Mouse (Mus musculus) neural tube, embryonic 13.5 days (tissue): ENCODE results near the gene Spaar. TPM values are rescaled to one million over a fixed set of nuclear protein-coding genes. Genes with fewer than 3 reads are reported as not detected.

ENCODE experiments used
- ATAC-seq: fragments of 200-750 bp; cut with Nextera tagmentation; 2 replicates; pipeline ENCODE4 v1.8.0; 2017; ENCODE audit warnings: low read depth, mild to moderate bottlenecking, moderate TSS enrichment, moderate library complexity
- H3K27ac ChIP-seq: fragments of 300-500 bp; sonication (generic); replicated peaks from 2 replicates; pipeline ENCODE4 v1.5.1; 2015; ENCODE audit warnings: moderate library complexity, mild to moderate bottlenecking, inconsistent platforms
- H3K27me3 ChIP-seq: fragments of 300-500 bp; sonication (generic); 2 replicates; pipeline ENCODE4 v1.6.1; 2015; ENCODE audit warnings: mild to moderate bottlenecking, inconsistent platforms
- H3K36me3 ChIP-seq: fragments of 300-500 bp; sonication (generic); 2 replicates; pipeline ENCODE4 v1.6.1; 2015; ENCODE audit warnings: mild to moderate bottlenecking, inconsistent platforms
- H3K4me1 ChIP-seq: fragments of 300-500 bp; sonication (generic); replicated peaks from 2 replicates; pipeline ENCODE4 v1.6.1; 2015; ENCODE audit warnings: inconsistent platforms
- H3K4me2 ChIP-seq: fragments of 300-500 bp; sonication (generic); 2 replicates; pipeline ENCODE4 v1.6.1; 2015; ENCODE audit warnings: inconsistent platforms, mild to moderate bottlenecking, moderate library complexity
- H3K4me3 ChIP-seq: fragments of 300-500 bp; sonication (generic); 2 replicates; pipeline ENCODE4 v1.5.1; 2015; ENCODE audit warnings: mild to moderate bottlenecking, inconsistent platforms
- H3K9ac ChIP-seq: fragments of 300-500 bp; sonication (generic); 2 replicates; pipeline ENCODE4 v1.6.1; 2015; ENCODE audit warnings: moderate library complexity, mild to moderate bottlenecking, inconsistent platforms
- H3K9me3 ChIP-seq: fragments of 300-500 bp; sonication (generic); 2 replicates; pipeline ENCODE4 v1.6.1; 2016; ENCODE audit warnings: inconsistent platforms
- WGBS: fragments of 180-500 bp; shearing (Covaris S2); methylation state at CpG from one replicate; pipeline ENCODE4 v1.1.7; 2015; 5-methylcytosine and 5-hydroxymethylcytosine counted together
- polyA plus RNA-seq: library from polyadenylated mRNA; unstranded; fragments of >200 nt; fragmentation: Nextera tagmentation; extraction: Ambion mirVana; gene quantifications from 2 replicates; pipeline ENCODE4 v1.2.1, GENCODE M21; 2015

The Spaar gene
- not detected in 2 replicates for polyA plus RNA-seq

DNA sequence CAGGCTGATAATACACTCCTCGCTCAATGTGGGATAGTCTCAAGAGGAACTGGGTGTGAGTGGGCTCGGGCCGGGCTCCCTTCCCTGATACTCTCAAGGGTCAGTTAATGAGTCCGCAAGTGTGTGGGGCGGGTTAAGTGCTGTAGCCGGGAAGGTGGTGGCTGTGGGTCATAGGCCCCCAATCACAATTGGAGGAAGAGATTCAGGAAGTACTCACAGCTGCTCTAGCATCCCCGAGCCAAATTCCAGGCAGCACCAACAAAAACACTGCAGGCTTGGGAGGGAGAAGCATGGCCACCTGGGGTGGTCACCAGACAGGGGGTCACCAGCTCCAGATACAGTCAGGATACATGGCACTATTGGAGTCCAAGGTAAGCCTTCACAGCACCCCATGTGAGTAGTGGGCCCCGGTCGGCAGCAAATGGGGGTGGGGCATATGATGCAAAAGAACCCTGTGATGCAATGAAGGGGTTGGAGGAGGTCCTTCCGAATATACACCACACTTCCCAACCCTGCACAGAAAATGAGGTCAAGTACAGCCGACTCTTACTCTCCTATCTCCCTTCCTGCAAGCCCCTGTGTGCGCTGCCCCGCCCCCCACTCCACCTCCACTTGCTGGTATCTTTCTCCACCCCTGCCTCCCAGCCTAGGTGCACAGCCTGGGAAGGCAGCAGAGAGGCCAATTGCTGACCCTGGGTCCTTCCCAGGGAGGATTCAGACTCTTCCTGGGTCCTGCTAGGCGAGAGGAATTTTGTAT is at the start of gene Spaar:
Gene Spaar (plus strand): TSS at position 241 of the 757 bp plus-strand sequence.
- Histone ChIP-seq H3K4me3 (no peak within 1 kb of the TSS), H3K4me2 (no peak within 1 kb of the TSS), H3K27me3 (no peaks in the 10 kb centered on the region), H3K4me1 (peaks cover 8% of the 10 kb centered on the region; the same call in 1 of the 2 replicates), H3K36me3 (no peaks in the 10 kb centered on the region), H3K9me3 (no peaks in the 10 kb centered on the region), H3K27ac (no peak within 1 kb of the TSS), H3K9ac (no peak within 1 kb of the TSS)
- ATAC-seq = no peak
- 63% methylated on average over 14 of the region's 14 CpGs for WGBS

DNA sequence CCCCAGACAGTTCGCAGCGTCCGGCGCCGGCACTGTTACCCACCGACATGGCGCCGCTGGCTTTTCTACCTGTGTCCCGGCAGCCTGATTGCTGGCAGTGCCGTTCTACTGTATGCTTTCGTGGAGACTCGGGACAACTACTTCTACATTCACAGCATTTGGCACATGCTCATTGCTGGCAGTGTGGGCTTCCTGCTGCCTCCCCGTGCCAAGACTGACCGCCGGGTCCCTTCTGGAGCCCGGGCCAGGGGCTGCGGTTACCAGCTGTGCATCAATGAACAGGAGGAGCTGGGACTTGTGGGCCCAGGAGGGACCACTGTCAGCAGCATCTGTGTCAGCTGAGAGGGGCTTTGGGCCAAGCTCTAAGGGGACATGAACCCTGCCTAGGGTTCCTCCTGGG is 39.8 kb upstream of the Spaar start:
- H3K9me3 ChIP-seq = no peaks in the 10 kb centered on the region
- no peak overlapping the region for H3K27ac ChIP-seq
- H3K4me1 ChIP-seq = no peaks in the 10 kb centered on the region
- no peak overlapping the region for H3K9ac ChIP-seq
- no peak overlapping the region for H3K4me3 ChIP-seq
- WGBS = 94% methylated on average over 17 of the region's 17 CpGs
- H3K36me3 ChIP-seq = peaks cover 66% of the 10 kb centered on the region
- no peak overlapping the region for H3K4me2 ChIP-seq
- ATAC-seq = no peak
- no peaks in the 10 kb centered on the region for H3K27me3 ChIP-seq

DNA sequence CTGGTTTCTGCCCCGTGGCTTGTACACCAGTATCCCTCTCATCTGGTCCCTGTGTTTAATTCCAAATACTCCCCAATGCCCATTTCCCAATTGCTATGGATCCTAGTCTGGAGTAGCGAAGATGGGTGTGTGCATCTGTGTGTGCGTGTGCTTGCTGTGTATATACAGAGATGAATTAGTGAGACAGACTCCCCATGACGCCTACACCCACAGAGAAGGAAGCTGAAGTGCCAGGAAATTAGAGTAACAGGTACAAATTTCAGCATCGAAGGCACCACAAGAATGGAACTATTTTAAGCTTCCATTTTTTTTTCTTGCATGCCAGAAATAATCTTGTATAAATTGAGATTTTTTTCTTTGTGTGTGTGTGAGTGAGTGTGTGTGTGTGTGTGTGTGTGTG is 38.8 kb upstream of the Spaar start:
- Histone ChIP-seq H3K4me3 (no peak overlapping the region), H3K9ac (no peak overlapping the region), H3K9me3 (no peaks in the 10 kb centered on the region), H3K36me3 (peaks cover 56% of the 10 kb centered on the region), H3K4me2 (no peak overlapping the region), H3K4me1 (no peaks in the 10 kb centered on the region), H3K27ac (no peak overlapping the region), H3K27me3 (no peaks in the 10 kb centered on the region)
- 80% methylated on average over 5 of the region's 5 CpGs for WGBS
- no peak for ATAC-seq

DNA sequence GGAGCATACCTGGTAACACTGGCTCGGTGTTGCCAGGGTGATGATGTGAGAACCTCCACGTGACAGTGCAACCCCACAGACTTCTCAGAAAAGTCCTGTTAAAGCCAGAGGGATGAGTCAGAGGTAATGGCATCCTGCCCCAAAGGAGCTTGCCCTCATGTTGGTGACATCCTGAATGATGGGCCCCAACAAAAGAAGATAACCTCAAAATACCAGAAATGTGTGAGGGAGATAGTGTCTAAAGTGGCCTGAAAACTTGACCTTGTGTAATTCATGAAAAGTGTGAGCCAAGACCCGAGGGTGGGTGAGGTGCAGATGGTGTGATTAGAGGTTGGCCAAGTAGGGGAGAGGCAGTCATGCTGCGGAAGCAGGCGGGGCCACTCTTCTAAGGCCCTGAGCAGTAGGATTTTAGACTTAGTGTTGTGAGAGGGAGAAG is 36.0 kb upstream of the Spaar start:
- no peak overlapping the region for H3K4me2 ChIP-seq
- H3K36me3 ChIP-seq = peaks cover 31% of the 10 kb centered on the region
- H3K4me3 ChIP-seq = no peak overlapping the region
- no peak overlapping the region for H3K27ac ChIP-seq
- H3K4me1 ChIP-seq = no peaks in the 10 kb centered on the region
- no peaks in the 10 kb centered on the region for H3K9me3 ChIP-seq
- 87% methylated on average over 5 of the region's 5 CpGs for WGBS
- no peaks in the 10 kb centered on the region for H3K27me3 ChIP-seq
- ATAC-seq = no peak
- no peak overlapping the region for H3K9ac ChIP-seq

DNA sequence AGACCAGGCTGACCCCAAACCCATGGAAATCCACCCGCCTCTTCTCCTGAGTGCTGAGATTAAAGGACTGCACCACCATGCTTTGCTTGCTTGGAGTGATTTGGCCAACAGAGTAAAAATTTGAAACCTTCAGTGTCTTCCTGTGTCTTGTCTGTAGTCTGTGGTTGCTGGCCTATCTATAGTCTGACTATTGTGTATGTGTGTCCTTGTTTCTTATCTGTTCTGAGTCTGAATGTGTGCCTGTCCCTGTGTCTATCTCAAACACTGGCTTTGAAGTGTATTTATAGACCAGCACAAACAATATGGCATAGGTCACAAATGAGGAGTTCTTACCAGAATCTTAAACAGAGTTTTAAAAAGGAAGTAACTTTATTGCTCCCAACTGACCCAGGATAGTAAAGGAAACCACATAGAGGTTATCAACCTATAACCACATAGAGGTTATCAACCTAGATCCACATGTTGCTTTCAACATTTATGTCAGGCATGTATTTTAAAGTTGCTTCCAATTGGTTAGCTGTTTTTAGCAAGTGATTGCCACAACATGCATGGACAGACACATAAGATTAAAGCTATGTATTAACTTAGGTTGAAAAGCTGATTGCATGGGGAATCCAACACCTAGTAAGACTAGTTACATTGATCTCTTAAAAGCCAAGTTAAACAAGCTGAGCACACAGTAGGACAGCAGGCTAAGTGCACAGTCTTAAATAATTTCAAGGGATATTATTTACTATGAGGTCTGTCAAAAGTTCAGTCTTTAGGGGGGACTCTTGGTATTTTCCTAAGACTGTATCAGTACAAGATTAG is 35.2 kb upstream of the Spaar start:
- no peaks in the 10 kb centered on the region for H3K4me1 ChIP-seq
- H3K9ac ChIP-seq = no peak overlapping the region
- H3K4me2 ChIP-seq = no peak overlapping the region
- H3K27me3 ChIP-seq = no peaks in the 10 kb centered on the region
- ATAC-seq = no peak
- H3K36me3 ChIP-seq = peaks cover 23% of the 10 kb centered on the region
- H3K27ac ChIP-seq = no peak overlapping the region
- H3K9me3 ChIP-seq = no peaks in the 10 kb centered on the region
- no peak overlapping the region for H3K4me3 ChIP-seq
- WGBS = 93% methylated on average over 1 of the region's 1 CpGs

DNA sequence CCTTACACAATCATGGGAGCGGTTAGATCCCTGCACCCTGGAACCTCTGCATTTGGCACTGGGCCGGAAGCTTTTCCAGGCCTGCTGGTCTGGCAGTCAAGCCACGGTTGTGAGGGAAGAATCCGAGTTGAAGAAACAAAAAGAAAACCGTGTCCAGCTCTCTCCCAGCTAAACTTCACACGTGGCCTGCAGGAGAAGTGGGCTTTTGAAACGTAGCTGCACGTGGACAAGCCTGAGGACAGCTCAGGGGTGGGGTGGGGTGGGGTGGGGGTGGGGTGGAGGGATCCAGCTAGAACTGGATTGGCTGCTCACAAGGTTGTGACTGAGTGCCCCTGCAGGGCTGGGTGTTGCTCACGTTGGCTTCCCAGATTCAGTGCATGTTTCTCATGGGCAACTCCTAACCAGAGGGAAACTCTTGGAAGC is 34.6 kb upstream of the Spaar start:
- no peaks in the 10 kb centered on the region for H3K4me1 ChIP-seq
- 37% methylated on average over 9 of the region's 9 CpGs for WGBS
- no peak overlapping the region for H3K27ac ChIP-seq
- no peak overlapping the region for H3K4me3 ChIP-seq
- H3K4me2 ChIP-seq = no peak overlapping the region
- no peaks in the 10 kb centered on the region for H3K9me3 ChIP-seq
- ATAC-seq = no peak
- H3K9ac ChIP-seq = no peak overlapping the region
- peaks cover 17% of the 10 kb centered on the region for H3K36me3 ChIP-seq
- no peaks in the 10 kb centered on the region for H3K27me3 ChIP-seq

DNA sequence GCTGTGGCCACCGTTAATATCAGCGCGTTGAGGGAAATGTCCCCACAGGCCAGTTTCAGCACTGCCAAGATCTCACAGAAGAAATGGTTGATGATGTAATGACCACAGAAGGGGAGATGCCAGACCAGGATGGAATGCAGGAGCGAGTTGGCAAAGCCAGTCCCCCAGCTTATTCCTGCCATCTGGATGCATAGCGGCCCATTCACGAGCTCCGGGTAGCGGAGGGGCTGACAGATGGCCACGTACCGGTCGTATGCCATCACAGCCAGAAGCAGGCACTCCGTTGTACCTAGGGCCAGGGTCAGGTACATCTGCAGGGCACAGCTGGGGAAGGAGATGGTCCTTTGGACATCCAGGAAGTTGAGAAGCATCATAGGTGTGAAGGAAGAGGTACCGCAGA is 33.3 kb upstream of the Spaar start:
- H3K27me3 ChIP-seq = no peaks in the 10 kb centered on the region
- H3K27ac ChIP-seq = no peak overlapping the region
- H3K36me3 ChIP-seq = peaks cover 11% of the 10 kb centered on the region; the same call in 1 of the 2 replicates
- ATAC-seq = no peak; the same call in 1 of the 2 replicates
- H3K9ac ChIP-seq = no peak overlapping the region
- H3K9me3 ChIP-seq = no peaks in the 10 kb centered on the region
- H3K4me2 ChIP-seq = no peak overlapping the region
- H3K4me3 ChIP-seq = no peak overlapping the region
- H3K4me1 ChIP-seq = no peaks in the 10 kb centered on the region
- WGBS = 78% methylated on average over 13 of the region's 13 CpGs

DNA sequence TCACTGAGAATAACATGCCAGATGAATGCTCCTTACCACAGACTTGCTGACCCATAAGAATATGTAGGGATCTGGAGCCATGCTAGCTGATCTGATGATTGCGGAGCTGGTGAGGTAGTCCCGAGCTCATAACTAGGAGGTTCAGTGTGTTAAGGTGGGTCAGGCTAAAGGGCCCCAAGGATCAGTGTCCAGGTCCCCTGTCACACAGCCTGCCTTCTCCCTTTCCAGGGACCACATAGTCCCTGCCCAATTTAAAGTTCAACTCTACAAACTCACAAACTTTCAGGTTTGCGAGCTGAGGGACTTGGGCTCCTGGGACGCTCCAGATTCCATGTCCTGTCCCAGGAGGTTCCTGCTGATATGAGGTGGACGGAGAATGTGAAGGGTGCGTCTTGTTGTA is 29.1 kb upstream of the Spaar start, which contains the start of gene Olfr70:
Gene Olfr70 (minus strand): TSS at position 101 of the 400 bp plus-strand sequence.
- WGBS = 90% methylated on average over 6 of the region's 6 CpGs
- ATAC-seq = no peak

DNA sequence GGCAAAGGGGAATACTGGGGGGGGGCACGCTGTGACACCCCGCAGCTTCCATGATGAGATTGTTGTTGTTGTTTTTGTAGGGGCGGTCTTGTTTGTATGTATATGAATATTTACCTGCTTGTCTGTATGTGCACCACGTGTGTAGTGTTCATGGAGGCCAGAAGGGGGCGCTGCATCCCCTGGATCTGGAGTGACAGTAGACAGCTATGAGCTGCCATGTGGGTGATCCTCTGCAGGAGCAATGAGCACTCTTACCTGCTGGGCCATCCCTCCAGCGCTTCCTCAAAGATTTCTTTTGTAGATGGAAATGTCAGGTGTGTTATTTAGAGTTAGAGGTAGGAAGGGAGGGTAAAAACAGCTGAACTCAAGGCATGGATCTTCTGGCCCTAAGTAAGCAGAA is 26.4 kb upstream of the Spaar start:
- Histone ChIP-seq H3K27me3 (no peaks in the 10 kb centered on the region), H3K9me3 (no peaks in the 10 kb centered on the region), H3K4me2 (no peak overlapping the region), H3K4me1 (no peaks in the 10 kb centered on the region), H3K27ac (no peak overlapping the region), H3K9ac (no peak overlapping the region), H3K4me3 (no peak overlapping the region), H3K36me3 (no peaks in the 10 kb centered on the region)
- no peak for ATAC-seq
- 78% methylated on average over 6 of the region's 6 CpGs for WGBS

More for the DNA sequence above, 29.1 kb upstream of the Spaar start, which contains the start of gene Olfr70:
- no peaks in the 10 kb centered on the region for H3K36me3 ChIP-seq
- H3K9me3 ChIP-seq = no peaks in the 10 kb centered on the region
- H3K9ac ChIP-seq = no peak within 1 kb of the TSS
- no peaks in the 10 kb centered on the region for H3K4me1 ChIP-seq
- no peaks in the 10 kb centered on the region for H3K27me3 ChIP-seq
- H3K4me2 ChIP-seq = no peak within 1 kb of the TSS
- no peak within 1 kb of the TSS for H3K4me3 ChIP-seq
- H3K27ac ChIP-seq = no peak within 1 kb of the TSS

DNA sequence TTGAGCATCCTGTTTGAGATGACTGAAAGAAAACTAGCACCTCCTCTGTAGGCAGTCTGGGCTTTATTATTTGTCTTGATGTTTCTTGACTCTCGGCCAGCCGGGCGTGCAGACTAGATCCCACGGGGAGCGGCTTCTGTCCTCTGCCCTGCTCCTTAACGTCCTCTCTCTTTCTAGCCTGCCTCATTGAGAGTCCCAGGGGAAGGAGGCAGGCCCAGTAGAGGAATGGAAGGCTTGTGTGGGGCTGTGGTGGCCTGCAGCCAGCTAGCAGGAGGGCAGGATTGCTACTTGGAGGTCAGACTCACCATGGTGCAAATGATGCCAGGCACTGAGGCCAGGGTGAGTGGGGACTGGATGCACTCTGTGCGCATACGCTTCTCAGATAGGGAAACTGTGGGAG is 26.0 kb upstream of the Spaar start:
- Histone ChIP-seq H3K4me2 (no peak overlapping the region), H3K27ac (no peak overlapping the region), H3K4me1 (no peaks in the 10 kb centered on the region), H3K9me3 (no peaks in the 10 kb centered on the region), H3K27me3 (no peaks in the 10 kb centered on the region), H3K4me3 (no peak overlapping the region), H3K9ac (no peak overlapping the region), H3K36me3 (no peaks in the 10 kb centered on the region)
- ATAC-seq = no peak
- WGBS = 80% methylated on average over 8 of the region's 8 CpGs

DNA sequence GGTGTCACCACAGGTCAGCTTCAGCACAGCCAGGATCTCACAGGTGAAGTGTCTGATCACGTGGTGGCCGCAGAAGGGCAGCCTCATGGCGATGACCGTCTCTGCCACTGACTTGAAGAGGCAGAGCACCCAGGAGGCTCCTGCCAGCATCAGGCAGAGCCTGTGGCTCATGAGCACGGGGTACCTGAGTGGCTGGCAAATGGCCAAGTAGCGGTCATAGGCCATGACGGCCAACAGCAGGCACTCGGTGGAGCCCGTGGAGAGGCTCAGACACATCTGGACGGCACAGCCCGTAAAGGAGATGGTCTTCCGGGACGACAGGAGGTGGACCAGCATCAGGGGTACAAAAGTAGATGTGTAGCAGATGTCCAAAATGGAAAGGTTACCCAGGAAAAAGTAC is 23.8 kb upstream of the Spaar start:
- WGBS = 84% methylated on average over 13 of the region's 13 CpGs
- Histone ChIP-seq H3K4me2 (no peak overlapping the region), H3K27me3 (no peaks in the 10 kb centered on the region), H3K4me3 (no peak overlapping the region), H3K9me3 (no peaks in the 10 kb centered on the region), H3K9ac (no peak overlapping the region), H3K36me3 (no peaks in the 10 kb centered on the region), H3K27ac (no peak overlapping the region), H3K4me1 (no peaks in the 10 kb centered on the region)
- ATAC-seq = no peak

DNA sequence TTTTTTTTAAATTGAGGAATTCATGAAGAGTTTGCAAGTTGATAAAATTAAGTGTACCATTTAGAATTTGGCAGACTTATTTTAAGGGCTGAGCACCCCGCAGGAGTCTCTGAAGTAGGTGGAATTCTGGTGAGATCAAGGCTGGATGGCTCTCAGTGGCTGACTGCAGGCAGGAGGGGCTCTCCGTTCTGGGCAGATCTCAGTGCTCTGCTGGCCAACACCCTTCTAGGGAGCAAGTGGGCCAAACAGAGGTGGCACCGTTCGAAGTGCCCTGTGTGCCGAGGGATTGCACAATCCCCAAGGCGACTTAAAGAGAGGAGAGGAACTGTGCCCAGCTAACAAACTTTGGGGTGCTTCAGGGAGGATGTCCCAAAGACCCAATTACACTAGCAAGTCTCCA is 20.0 kb upstream of the Spaar start, which contains the start of gene Olfr71:
Gene Olfr71 (minus strand): TSS at position 387 of the 400 bp plus-strand sequence.
- no peak for ATAC-seq
- no peaks in the 10 kb centered on the region for H3K9me3 ChIP-seq
- peaks cover 6% of the 10 kb centered on the region; the same call in 1 of the 2 replicates for H3K4me1 ChIP-seq
- H3K4me3 ChIP-seq = no peak within 1 kb of the TSS
- WGBS = 80% methylated on average over 6 of the region's 6 CpGs
- no peak within 1 kb of the TSS for H3K27ac ChIP-seq
- H3K9ac ChIP-seq = no peak within 1 kb of the TSS
- H3K36me3 ChIP-seq = no peaks in the 10 kb centered on the region
- no peaks in the 10 kb centered on the region for H3K27me3 ChIP-seq
- H3K4me2 ChIP-seq = no peak within 1 kb of the TSS
